ENCODE assay signal across 7 mouse cellular contexts in the genomic region with DNA sequence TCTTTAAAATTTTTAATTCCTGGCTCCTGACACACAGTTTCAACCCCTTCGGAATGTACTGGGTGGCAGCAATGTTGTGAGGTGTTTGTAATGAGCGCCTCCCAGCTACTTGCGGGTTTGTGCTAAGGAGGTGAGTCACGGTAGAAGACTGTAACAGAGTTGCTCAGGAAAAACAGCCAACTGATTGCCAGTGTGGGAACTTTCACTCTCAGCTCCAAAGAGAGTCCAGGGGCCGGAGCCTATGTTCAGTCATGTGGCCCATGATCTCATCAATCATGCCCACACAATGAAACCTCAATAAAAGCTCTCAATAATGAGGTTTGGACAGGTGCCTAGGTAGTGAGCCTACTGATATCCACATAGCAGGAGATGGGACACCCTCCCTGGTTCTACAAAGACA.
"Had no signal": no experiment of that assay in that cellular context is flagged by ENCODE, and none has a peak within 500 bp of the region (broad histone marks: within the 10 kb centered on the region; RNA-seq: fewer than 3 reads in every experiment).

No protein-coding gene starts in this region.

- DNase-seq: kidney, adult 2 months; kidney, postnatal 25 days; layer of hippocampus, postnatal 36 days; lung, embryonic 14.5 days; right cerebral cortex, adult 18-20 months; right cerebral cortex, postnatal 25 days; thymus, postnatal 36 days had no signal
